Mouse (Mus musculus) intestine, embryonic 14.5 days (tissue): ENCODE results near the gene Ets1. TPM values are rescaled to one million over a fixed set of nuclear protein-coding genes. Genes with fewer than 3 reads are reported as not detected.
A peak's percentile ranks its signal among the peaks of the same experiment; 100 is the strongest.

Experiments used
- ATAC-seq: fragments of 200-750 bp; cut with Nextera tagmentation; replicated peaks from 2 replicates; pipeline ENCODE4 v1.8.0; 2017; ENCODE audit warnings: low read depth, moderate number of reproducible peaks, moderate TSS enrichment, moderate library complexity; ENCODE audit not compliant: low FRiP score, low TSS enrichment
- DNase-seq: peaks from one replicate; pipeline ENCODE4 v3.0.0-alpha.2; 2018; ENCODE audit warnings: low spot score
- H3K27ac ChIP-seq: fragments of 300-500 bp; sonication (generic); 2 replicates; pipeline ENCODE4 v1.5.1; 2014; ENCODE audit warnings: low read depth, mild to moderate bottlenecking, control low read depth
- H3K27me3 ChIP-seq: fragments of 300-500 bp; sonication (generic); replicated peaks from 2 replicates; pipeline ENCODE4 v1.6.1; 2014; ENCODE audit warnings: low read length, control low read depth; ENCODE audit not compliant: control insufficient read depth, insufficient read depth
- H3K36me3 ChIP-seq: fragments of 300-500 bp; sonication (generic); 2 replicates; pipeline ENCODE4 v1.6.1; 2014; ENCODE audit warnings: low read length, control low read depth; ENCODE audit not compliant: control insufficient read depth, insufficient read depth
- H3K4me1 ChIP-seq: fragments of 300-500 bp; sonication (generic); replicated peaks from 2 replicates; pipeline ENCODE4 v1.6.1; 2014; ENCODE audit warnings: low read length, control low read depth, mixed read lengths; ENCODE audit not compliant: control insufficient read depth, insufficient read depth
- H3K4me2 ChIP-seq: fragments of 300-500 bp; sonication (generic); 2 replicates; pipeline ENCODE4 v1.6.1; 2014; ENCODE audit warnings: low read length
- H3K4me3 ChIP-seq: fragments of 300-500 bp; sonication (generic); 2 replicates; pipeline ENCODE4 v1.5.1; 2014; ENCODE audit warnings: low read depth, low read length, control low read depth, mixed read lengths
- H3K9ac ChIP-seq: fragments of 300-500 bp; sonication (generic); 2 replicates; pipeline ENCODE4 v1.6.1; 2014; ENCODE audit warnings: mild to moderate bottlenecking, low read length
- H3K9me3 ChIP-seq: fragments of 300-500 bp; sonication (generic); 2 replicates; pipeline ENCODE4 v1.6.1; 2016; ENCODE audit warnings: low read length, control low read depth; ENCODE audit not compliant: control insufficient read depth
- WGBS: fragments of 180-500 bp; shearing (Covaris S2); extraction: QIAGEN DNeasy Blood & Tissue Kit; methylation state at CpG from one replicate; pipeline ENCODE4 v1.1.7; 2014; 5-methylcytosine and 5-hydroxymethylcytosine counted together
- polyA plus RNA-seq: library from polyadenylated mRNA; unstranded; fragments of >200 nt; fragmentation: Nextera tagmentation; extraction: Ambion mirVana; gene quantifications from 2 replicates; pipeline ENCODE4 v1.2.1, GENCODE M21; 2014

The Ets1 gene
- polyA plus RNA-seq, 1 experiment from 2014 or later: 46.3 TPM

GRCm38 (mm10) chr9:32698766-32699165 lies 62.7 kb downstream of the Ets1 start:
- peak overlapping the region; percentile 27; the same call in 1 of the 2 replicates for H3K4me3 ChIP-seq
- no peak overlapping the region for H3K9ac ChIP-seq

DNA sequence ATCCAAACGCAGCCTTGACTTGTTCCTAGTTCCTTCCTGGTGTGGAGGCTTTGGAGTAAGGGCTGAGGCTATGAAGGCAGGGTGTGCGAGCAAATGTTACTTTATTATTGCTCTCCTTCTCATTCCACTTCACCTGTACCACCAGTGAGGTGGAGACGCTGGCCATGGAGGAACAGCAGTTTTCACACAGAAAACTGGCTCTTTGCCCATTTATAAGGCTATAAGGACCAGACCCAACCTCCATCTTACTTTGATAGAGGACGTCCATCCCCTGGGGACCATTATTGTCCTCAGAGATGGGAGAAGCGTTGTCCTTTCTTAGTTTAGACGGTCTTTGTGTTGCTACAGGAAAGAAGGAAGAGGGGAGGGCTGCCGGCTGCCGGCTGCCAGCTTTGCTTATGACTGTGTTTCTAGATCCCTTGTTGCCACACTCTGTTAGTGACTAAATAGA lies 63.4 kb downstream of the Ets1 start:
- Histone ChIP-seq H3K27ac (no peak overlapping the region), H3K4me2 (peak overlapping the region; percentile 54), H3K9me3 (no peaks in the 10 kb centered on the region), H3K4me3 (peak overlapping the region; percentile 27), H3K4me1 (peaks cover 53% of the 10 kb centered on the region), H3K27me3 (no peaks in the 10 kb centered on the region), H3K36me3 (0 out of 2 replicates have a peak, but pooled peaks cover 2% of the 10 kb centered on the region), H3K9ac (peak overlapping the region; percentile 30; the same call in 1 of the 2 replicates)
- WGBS: 50% methylated on average over 8 of the region's 8 CpGs
- ATAC-seq (no peak), DNase-seq (no peak)

More at GRCm38 (mm10) chr9:32698766-32699165, 62.7 kb downstream of the Ets1 start:
- 0 out of 2 replicates have a peak, but pooled peaks cover 1% of the 10 kb centered on the region for H3K27me3 ChIP-seq
- H3K36me3 ChIP-seq: 0 out of 2 replicates have a peak, but pooled peaks cover 2% of the 10 kb centered on the region
- H3K9me3 ChIP-seq: no peaks in the 10 kb centered on the region
- peaks cover 51% of the 10 kb centered on the region for H3K4me1 ChIP-seq
- DNase-seq (no peak), ATAC-seq (no peak)
- peak overlapping the region; percentile 54 for H3K4me2 ChIP-seq
- 81% methylated on average over 4 of the region's 4 CpGs for WGBS
- H3K27ac ChIP-seq: no peak overlapping the region

- no peak overlapping the region for H3K27ac ChIP-seq
- no peak overlapping the region; the same call in 1 of the 2 replicates for H3K9ac ChIP-seq
- ATAC-seq: no peak
- no peaks in the 10 kb centered on the region for H3K27me3 ChIP-seq
- no peaks in the 10 kb centered on the region for H3K9me3 ChIP-seq
- 48% methylated on average over 7 of the region's 7 CpGs for WGBS
- H3K4me1 ChIP-seq: peaks cover 49% of the 10 kb centered on the region
- H3K4me3 ChIP-seq: peak overlapping the region; percentile 27
- DNase-seq: no peak
- H3K4me2 ChIP-seq: peak overlapping the region; percentile 54
- H3K36me3 ChIP-seq: 0 out of 2 replicates have a peak, but pooled peaks cover 2% of the 10 kb centered on the region
Measured at GRCm38 (mm10) chr9:32700091-32700905, 64.3 kb downstream of the Ets1 start.

GRCm38 (mm10) chr9:32701126-32701997 lies 65.3 kb downstream of the Ets1 start:
- H3K4me1 ChIP-seq: peaks cover 58% of the 10 kb centered on the region
- H3K27me3 ChIP-seq: no peaks in the 10 kb centered on the region
- DNase-seq (peak; percentile 50), ATAC-seq (no peak)
- H3K9ac ChIP-seq: no peak overlapping the region
- peak overlapping the region; percentile 27; the same call in 1 of the 2 replicates for H3K4me3 ChIP-seq
- H3K9me3 ChIP-seq: no peaks in the 10 kb centered on the region
- no peak overlapping the region for H3K27ac ChIP-seq
- 0 out of 2 replicates have a peak, but pooled peaks cover 2% of the 10 kb centered on the region for H3K36me3 ChIP-seq
- WGBS: 60% methylated on average over 20 of the region's 20 CpGs
- peak overlapping the region; percentile 54 for H3K4me2 ChIP-seq

DNA sequence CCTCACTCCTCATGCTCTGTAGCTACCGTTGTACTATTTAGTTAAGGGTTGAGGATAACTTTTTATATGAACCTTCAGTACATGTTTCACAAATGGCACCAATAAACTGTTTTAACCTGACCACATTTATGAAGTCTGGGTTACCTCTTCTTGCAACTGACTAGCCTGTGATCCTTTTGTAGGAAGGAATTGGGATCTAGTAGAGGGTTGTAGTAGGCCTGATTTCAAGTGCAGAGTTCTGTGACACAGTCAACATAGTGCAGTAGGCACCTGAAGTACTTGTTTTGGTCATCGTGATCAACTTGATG lies 65.9 kb downstream of the Ets1 start:
- 58% methylated on average over 2 of the region's 2 CpGs for WGBS
- Histone ChIP-seq H3K36me3 (0 out of 2 replicates have a peak, but pooled peaks cover 2% of the 10 kb centered on the region), H3K27me3 (no peaks in the 10 kb centered on the region), H3K9me3 (no peaks in the 10 kb centered on the region), H3K4me3 (0 out of 2 replicates have a peak overlapping the region, but pooled peaks have one; percentile 1), H3K4me2 (peak overlapping the region; percentile 54), H3K27ac (no peak overlapping the region), H3K9ac (no peak overlapping the region), H3K4me1 (peaks cover 59% of the 10 kb centered on the region)
- DNase-seq (peak; percentile 45), ATAC-seq (no peak)

GRCm38 (mm10) chr9:32702836-32703395 lies 66.9 kb downstream of the Ets1 start:
- no peak overlapping the region for H3K9ac ChIP-seq
- no peaks in the 10 kb centered on the region for H3K9me3 ChIP-seq
- H3K4me2 ChIP-seq: peak overlapping the region; percentile 54; the same call in 1 of the 2 replicates
- 0 out of 2 replicates have a peak, but pooled peaks cover 2% of the 10 kb centered on the region for H3K36me3 ChIP-seq
- no peak overlapping the region for H3K27ac ChIP-seq
- DNase-seq: no peak
- 37% methylated on average over 4 of the region's 4 CpGs for WGBS
- H3K27me3 ChIP-seq: no peaks in the 10 kb centered on the region
- no peak overlapping the region for H3K4me3 ChIP-seq
- H3K4me1 ChIP-seq: peaks cover 63% of the 10 kb centered on the region
- ATAC-seq: no peak

GRCm38 (mm10) chr9:32703976-32704745 lies 68.1 kb downstream of the Ets1 start:
- DNase-seq (peak; percentile 42), ATAC-seq (no peak)
- H3K4me2 ChIP-seq: no peak overlapping the region
- no peaks in the 10 kb centered on the region for H3K9me3 ChIP-seq
- WGBS: 77% methylated on average over 7 of the region's 7 CpGs
- no peak overlapping the region for H3K27ac ChIP-seq
- H3K9ac ChIP-seq: no peak overlapping the region
- H3K27me3 ChIP-seq: no peaks in the 10 kb centered on the region
- H3K36me3 ChIP-seq: 0 out of 2 replicates have a peak, but pooled peaks cover 2% of the 10 kb centered on the region
- H3K4me1 ChIP-seq: peaks cover 70% of the 10 kb centered on the region
- H3K4me3 ChIP-seq: no peak overlapping the region
